Mouse (Mus musculus) cerebellum, adult 11 months (tissue): ENCODE data around the gene Zhx3.

Experiments used
- DNase-seq: peaks from one replicate; pipeline ENCODE4 v3.0.0; 2022

Gene Zhx3

DNA sequence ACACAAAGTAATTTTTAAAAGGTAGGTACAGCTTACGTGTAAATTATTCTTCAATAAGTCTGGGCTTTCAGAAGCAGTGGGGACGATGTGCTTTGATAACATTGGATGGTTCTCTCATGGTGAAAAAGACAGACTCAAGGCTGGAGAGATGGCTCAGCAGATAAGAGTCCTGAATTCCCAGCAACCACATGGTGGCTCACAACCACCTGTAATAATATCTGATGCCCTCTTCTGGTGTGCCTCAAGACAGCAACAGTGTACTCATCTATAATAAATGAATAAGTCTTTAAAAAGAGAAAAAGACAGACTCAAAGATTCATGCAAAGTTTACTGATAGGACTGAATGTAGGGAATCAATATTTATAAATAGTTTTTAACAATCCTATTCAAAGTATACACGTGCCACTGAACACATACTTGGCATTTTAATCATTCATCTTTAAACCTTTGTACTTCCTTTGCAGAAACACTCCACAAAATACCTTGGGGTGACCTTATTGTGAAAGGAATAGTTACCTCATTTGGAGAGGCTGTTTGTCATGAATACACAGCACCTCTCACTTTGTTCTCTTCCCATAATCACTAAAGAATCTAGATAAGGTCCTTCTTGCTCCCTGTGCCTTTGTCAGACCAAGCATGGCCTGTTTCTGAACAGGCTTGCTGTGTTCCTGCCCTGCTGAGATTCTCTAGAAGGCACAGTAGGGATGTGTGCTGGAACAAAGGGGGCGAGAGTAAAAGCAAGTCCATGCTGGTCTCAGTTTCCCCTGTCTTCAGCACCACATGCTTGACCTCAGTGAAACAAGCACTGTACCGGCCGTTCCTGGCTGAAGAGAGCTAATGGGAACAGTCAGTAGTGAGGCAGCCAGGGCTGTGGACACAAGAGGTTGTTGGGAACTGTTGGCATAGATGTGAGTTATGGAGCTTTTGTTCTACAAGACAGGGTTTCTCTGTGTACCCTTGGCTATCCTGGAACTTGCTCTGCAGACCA lies 146.6 kb downstream of the Zhx3 start:
- DNase-seq: no peak

DNA sequence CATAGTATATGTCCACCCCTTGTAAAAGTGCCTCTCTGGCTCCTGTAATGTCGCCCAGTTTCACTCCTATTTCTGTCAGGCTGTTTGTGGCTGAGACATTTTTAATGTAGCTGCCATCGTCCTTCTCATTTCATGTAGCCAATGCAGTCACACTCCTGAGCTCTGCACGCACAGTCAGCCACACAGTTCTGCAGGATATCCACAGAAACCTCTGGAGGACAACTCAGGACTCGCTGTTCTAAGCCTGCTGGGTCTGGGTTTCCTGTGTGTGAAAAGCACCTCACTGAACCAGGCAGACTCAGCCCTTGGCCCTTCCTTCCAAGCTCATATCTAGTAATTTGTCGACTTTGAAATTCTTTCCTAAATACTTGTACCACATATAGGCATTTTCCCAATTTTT lies 148.3 kb downstream of the Zhx3 start:
- DNase-seq: no peak

DNA sequence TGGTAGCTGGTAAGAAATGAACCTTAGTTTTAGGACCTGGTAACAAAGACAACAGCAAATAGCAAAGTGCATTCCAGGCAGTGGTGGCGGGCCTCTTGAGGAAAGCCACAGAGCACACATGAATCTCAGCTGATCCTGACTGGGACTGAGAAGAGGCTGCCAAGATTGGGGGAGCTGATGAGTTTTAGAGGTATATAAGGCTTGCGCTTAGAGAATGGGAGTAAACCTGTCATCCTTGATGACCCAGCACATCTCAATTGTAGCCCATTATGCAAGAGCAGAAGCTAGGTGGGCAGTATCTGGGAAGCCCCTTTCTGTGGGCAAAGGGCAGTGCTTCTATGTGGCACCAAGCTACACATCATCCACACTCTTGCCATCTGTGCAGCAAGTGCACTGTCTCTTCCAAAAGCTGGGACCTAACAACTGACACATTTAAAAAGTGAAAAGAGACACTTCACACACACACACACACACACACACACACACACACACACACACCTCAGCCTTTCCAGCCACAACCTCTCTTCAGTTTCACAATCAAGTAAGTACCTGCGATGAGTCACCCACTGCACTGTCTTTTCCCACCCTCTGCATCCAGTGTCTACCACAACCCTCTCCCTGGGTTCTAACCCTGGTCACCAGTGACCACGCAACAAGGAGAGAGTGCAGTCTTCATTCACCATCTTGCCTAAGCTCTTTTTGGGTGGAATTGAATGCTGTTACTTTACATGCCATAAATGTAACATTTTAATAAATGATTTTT lies 149.0 kb downstream of the Zhx3 start:
- DNase-seq: no peak

DNA sequence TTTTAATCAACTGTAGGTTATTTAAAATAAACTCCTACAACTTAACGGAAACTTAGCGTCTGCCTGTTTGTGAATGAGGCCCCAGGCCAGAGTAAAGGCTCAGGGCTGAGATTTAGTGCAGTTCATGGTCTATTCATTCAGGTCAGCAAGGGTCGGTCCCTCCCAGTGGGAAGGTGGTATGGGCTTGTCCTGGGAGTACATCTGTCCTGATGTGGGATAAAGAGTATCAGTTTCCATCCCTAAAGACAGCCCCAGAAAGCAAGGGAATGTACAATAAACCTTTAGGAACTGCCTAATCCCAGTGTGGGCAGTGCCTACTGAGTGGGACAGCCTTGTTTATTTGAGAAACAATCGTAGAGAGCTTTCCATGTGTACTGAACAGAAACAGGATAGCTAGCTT lies 150.1 kb downstream of the Zhx3 start:
- no peak for DNase-seq

DNA sequence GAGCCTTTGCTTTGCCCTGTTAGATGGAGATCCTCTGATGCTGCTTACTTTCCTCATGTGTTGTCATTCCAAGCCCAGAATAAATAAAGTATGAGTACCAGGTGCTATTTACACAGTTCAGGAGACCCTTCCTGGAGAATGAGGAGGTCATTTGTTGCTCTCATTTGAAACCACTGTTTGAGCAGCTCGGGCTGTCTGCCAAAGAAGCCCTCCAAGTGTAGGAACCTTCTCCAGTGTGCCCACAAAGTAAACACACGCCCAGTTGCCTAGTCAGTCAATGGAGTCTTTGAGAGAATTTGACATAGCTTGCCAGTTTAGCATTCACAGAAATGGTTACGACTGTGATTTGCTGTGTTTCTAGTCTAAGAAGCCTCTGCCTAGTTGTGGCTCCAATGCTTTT lies 154.0 kb downstream of the Zhx3 start:
- no peak for DNase-seq

DNA sequence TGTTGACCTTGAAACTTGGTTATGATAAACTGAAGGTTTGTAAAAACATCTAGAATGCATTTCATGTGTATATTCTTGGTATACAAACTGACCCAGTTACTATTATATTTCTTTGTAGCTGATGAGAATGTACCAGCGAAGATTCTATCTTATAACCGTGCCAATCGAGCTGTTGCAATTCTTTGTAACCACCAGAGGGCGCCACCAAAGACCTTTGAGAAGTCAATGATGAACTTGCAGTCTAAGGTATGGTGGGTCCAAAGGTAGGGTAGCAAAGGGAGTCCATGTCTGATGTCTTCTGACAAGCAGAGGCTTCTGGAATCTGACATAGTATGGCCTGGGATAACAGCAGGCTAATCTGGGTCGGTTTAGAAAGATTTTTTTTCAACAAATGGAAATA lies 155.5 kb downstream of the Zhx3 start:
- DNase-seq: no peak

DNA sequence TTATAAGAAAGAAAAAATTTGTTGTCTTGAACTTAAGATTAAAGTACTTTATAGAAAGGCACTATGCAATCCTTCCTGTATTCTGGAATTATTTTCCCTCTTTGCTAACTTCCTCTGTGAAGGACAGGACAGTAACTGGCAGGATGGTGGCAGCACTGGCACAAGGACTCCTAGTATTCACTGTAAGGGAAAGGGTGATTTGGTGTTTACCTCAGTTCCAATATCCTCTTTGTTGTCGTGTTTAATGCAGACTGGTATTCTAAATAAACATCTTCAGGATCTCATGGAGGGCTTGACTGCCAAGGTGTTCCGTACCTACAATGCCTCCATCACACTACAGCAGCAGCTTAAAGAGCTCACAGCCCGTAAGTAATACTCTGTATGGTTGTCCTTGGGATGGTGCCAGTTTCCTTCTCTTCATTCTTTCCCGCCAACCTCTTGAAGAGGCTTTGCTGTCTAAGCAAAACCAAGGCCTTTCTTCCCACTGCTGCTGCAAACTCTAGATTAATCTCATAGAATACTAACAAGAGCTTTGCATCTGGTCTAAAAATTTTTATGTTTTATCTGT lies 157.3 kb downstream of the Zhx3 start:
- DNase-seq: no peak

DNA sequence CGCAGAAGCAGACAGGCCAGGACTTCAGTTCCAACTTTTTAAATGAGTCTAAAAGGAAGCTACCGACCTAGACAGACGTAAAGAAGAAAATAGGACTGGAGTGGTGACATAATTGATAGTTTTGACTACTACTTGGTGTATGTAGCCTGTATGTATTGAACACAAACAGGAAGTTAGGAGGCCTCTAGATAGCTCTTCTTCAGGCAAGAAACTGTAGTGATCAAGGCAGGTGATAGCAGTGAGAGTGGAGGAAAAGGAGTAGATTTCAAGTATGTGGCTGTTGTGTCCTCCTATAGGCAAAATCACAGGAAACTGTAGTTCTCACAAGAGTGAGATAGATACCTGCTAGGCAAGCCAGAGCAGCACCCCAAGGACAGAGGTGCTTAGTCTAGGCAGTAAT lies 165.1 kb downstream of the Zhx3 start:
- no peak for DNase-seq

DNA sequence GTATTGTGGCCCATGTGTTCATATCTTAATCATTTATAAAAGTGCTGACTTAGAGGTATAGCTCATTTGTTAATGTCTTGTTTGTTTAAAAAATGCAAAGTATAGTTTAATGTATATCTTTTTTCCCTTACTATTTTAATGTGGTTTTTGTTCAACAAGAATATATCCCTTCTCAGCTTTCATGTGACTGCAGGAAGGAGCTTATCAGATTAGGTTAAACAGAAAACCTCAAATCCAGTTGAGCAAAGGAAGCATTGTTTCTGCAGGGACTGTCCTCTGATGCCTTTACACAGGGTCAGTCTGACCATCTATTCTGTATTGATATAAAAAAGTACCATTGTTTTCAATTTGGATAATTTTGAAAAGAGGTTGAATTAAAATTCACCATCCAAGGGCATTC lies 170.0 kb downstream of the Zhx3 start:
- no peak for DNase-seq

DNA sequence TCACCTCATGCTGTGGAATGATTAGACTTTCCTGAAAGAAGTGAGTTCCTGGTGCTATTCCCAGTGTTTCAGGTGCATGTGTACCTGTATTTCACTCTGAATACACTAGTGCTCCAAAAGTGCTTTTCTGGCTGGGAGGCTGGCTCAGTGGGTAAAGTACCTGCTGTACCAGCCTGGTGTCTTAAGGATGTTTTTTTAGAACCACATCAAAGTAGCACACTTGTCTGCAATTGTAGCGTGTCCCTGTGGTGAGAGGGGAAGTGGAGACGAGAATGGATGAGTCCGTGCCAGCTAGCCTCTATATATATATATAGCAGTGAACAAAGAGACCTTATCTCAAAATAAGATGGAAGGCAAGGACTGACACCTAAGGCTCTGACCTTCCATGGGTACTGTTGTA lies 171.2 kb downstream of the Zhx3 start:
- no peak for DNase-seq

DNA sequence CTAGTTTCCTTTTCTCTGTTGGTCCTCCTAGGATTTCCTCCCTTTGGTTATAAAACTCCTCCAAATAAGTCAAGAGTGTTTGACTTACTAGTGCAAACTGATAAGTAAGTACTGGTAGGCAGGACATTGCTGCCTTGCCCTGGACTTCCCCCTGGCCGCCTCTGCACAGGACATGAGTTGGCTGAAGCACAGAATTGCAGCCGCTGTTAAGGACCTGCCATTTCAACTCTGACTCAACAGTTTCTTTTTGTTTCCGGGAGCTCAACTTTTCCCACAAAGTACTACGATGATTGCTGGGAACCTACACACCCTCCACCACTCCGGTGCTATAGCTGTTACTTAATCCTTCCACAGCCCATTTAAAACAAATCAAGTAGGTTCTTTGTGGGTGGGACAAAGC lies 172.5 kb downstream of the Zhx3 start:
- DNase-seq: no peak
